In the genomic region with DNA sequence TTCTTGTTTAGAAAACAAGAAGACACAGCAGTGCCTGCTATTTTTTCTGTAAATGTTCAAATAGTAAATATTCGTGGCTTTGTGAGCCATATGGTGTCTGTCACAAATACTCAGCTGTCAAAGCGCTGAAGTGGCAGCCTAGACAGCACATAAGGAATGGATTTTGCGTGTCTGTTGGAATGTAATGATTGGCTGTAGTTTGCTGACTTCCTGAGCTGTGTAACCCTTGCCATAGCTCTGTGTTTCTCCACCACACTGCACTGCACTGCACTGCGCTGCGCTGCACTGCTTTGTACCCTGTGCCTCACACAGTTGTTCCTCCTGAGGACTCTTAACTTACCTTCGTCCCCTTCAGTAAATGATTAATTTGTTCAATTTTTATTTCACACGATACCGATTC, we compare ENCODE assay signal across 13 mouse cellular contexts. TPM values are rescaled to one million over a fixed set of nuclear protein-coding genes. Genes with fewer than 3 reads are reported as not detected.
DNase-seq lines count a peak whose midpoint lies in the region; ATAC-seq lines count a peak whose summit lies in the region.
"Had no signal": no experiment of that assay in that cellular context is flagged by ENCODE, and none has a peak within 500 bp of the region (broad histone marks: within the 10 kb centered on the region; RNA-seq: fewer than 3 reads in every experiment).

No protein-coding gene starts in this region.

- H3K4me1 ChIP-seq in hindbrain, embryonic 15.5 days (replicated peaks): peaks cover 24% of the 10 kb centered on the region
- H3K4me1 ChIP-seq in hindbrain, embryonic 16.5 days (ENCODE audit: control insufficient read depth, insufficient read depth, low read depth, low read length): peaks cover 9% of the 10 kb centered on the region
- peaks cover 93% of the 10 kb centered on the region for H3K4me1 ChIP-seq in megakaryocyte, embryonic 14.5 days
- peaks cover 23% of the 10 kb centered on the region for H3K4me1 ChIP-seq in embryonic facial prominence, embryonic 15.5 days

- peak overlapping the region; percentile 18; the same call in 1 of the 2 replicates for H3K27ac ChIP-seq in hindbrain, embryonic 15.5 days (replicated peaks)
- H3K27ac ChIP-seq in hindbrain, embryonic 16.5 days (ENCODE audit: low read depth, low read length): no peak overlapping the region
- peak overlapping the region; percentile 61 for H3K27ac ChIP-seq in embryonic facial prominence, embryonic 15.5 days (replicated peaks)
- H3K27ac ChIP-seq: stomach, embryonic 15.5 days had no signal

- H3K4me3 ChIP-seq in hindbrain, embryonic 15.5 days: no peak overlapping the region
- H3K4me3 ChIP-seq in hindbrain, embryonic 16.5 days (ENCODE audit: low read length): no peak overlapping the region
- H3K4me3 ChIP-seq in megakaryocyte, embryonic 14.5 days (replicated peaks): peak overlapping the region; percentile 9
- H3K4me3 ChIP-seq in embryonic facial prominence, embryonic 15.5 days (replicated peaks): no peak overlapping the region
- H3K4me3 ChIP-seq: stomach, embryonic 15.5 days had no signal

- no peak for ATAC-seq in hindbrain, embryonic 15.5 days (ENCODE audit: low FRiP score, low read depth)
- ATAC-seq in hindbrain, embryonic 16.5 days: no peak
- ATAC-seq in megakaryocyte, adult 5-6 weeks (ENCODE audit: poor library complexity, severe bottlenecking): no peak
- peak; percentile 85 for ATAC-seq in embryonic facial prominence, embryonic 15.5 days (ENCODE audit: insufficient number of reproducible peaks, low FRiP score, low TSS enrichment, low read depth)

- H3K27me3 ChIP-seq in hindbrain, embryonic 15.5 days: no peaks in the 10 kb centered on the region
- H3K27me3 ChIP-seq in hindbrain, embryonic 16.5 days (replicated peaks; ENCODE audit: control insufficient read depth, insufficient read depth, low read length): no peaks in the 10 kb centered on the region
- H3K27me3 ChIP-seq in megakaryocyte, embryonic 14.5 days (replicated peaks): no peaks in the 10 kb centered on the region
- H3K27me3 ChIP-seq in embryonic facial prominence, embryonic 15.5 days: no peaks in the 10 kb centered on the region
- H3K27me3 ChIP-seq: stomach, embryonic 15.5 days had no signal

- H3K36me3 ChIP-seq in hindbrain, embryonic 15.5 days: no peaks in the 10 kb centered on the region
- no peaks in the 10 kb centered on the region for H3K36me3 ChIP-seq in hindbrain, embryonic 16.5 days (ENCODE audit: control insufficient read depth, insufficient read depth, low read length)
- H3K36me3 ChIP-seq in megakaryocyte, embryonic 14.5 days (replicated peaks; ENCODE audit: low read length): peaks cover 33% of the 10 kb centered on the region
- H3K36me3 ChIP-seq in embryonic facial prominence, embryonic 15.5 days: no peaks in the 10 kb centered on the region
- H3K36me3 ChIP-seq: stomach, embryonic 15.5 days had no signal

- H3K9me3 ChIP-seq in hindbrain, embryonic 15.5 days: no peaks in the 10 kb centered on the region
- H3K9me3 ChIP-seq in hindbrain, embryonic 16.5 days (ENCODE audit: control insufficient read depth, low read length): no peaks in the 10 kb centered on the region
- H3K9me3 ChIP-seq in megakaryocyte, embryonic 14.5 days: no peaks in the 10 kb centered on the region
- no peaks in the 10 kb centered on the region for H3K9me3 ChIP-seq in embryonic facial prominence, embryonic 15.5 days (replicated peaks)
- H3K9me3 ChIP-seq: stomach, embryonic 15.5 days had no signal

- H3K9ac ChIP-seq in hindbrain, embryonic 15.5 days: no peak overlapping the region
- H3K9ac ChIP-seq in hindbrain, embryonic 16.5 days (ENCODE audit: low read depth, low read length): no peak overlapping the region
- H3K9ac ChIP-seq in embryonic facial prominence, embryonic 15.5 days: no peak overlapping the region
- H3K9ac ChIP-seq: stomach, embryonic 15.5 days had no signal

- WGBS in hindbrain, embryonic 15.5 days: 78% methylated on average over 8 of the region's 8 CpGs
- WGBS in hindbrain, embryonic 16.5 days: 73% methylated on average over 8 of the region's 8 CpGs
- WGBS in embryonic facial prominence, embryonic 15.5 days: 40% methylated on average over 8 of the region's 8 CpGs

- H3K4me2 ChIP-seq in hindbrain, embryonic 15.5 days: no peak overlapping the region
- no peak overlapping the region for H3K4me2 ChIP-seq in hindbrain, embryonic 16.5 days (ENCODE audit: low read length)
- no peak overlapping the region for H3K4me2 ChIP-seq in embryonic facial prominence, embryonic 15.5 days (replicated peaks)
- H3K4me2 ChIP-seq: heart, embryonic 11.5 days; stomach, embryonic 15.5 days had no signal

- peak; percentile 17 to 37 for DNase-seq in lung, postnatal 4 days
- no peak for DNase-seq in urinary bladder, postnatal 14 days (ENCODE audit: low spot score)
- no peak for DNase-seq in frontal cortex, postnatal 10 days (ENCODE audit: low spot score in 2 of 2)
- DNase-seq: cerebellum, adult 8-10 months; right cerebral cortex, postnatal 25 days had no signal

RNA-seq across cellular contexts. Expression of gene Sppl3, which starts 41.6 kb away (rescaled TPM):
- polyA plus RNA-seq in hindbrain, embryonic 15.5 days (2015; fragmentation: Nextera tagmentation; extraction: Ambion mirVana): 43.9 and 46.1 TPM in 2 replicates
- 17.3 and 19.1 TPM in 2 replicates for polyA plus RNA-seq in hindbrain, embryonic 16.5 days (2015; fragmentation: Nextera tagmentation; extraction: Ambion mirVana)
- polyA plus RNA-seq in megakaryocyte, embryonic 14.5 days (2012; ENCODE audit: insufficient read depth, low replicate concordance): 8.1 and 18.2 TPM in 2 replicates
- 33.1 and 33.6 TPM in 2 replicates for total RNA-seq in megakaryocyte, adult 5-6 weeks (2015)
- 22.8 and 24.6 TPM in 2 replicates for total RNA-seq in megakaryocyte, adult 5-6 weeks (2017)
- polyA plus RNA-seq in embryonic facial prominence, embryonic 15.5 days (2015; fragmentation: Nextera tagmentation; extraction: Ambion mirVana): 20.9 and 24.9 TPM in 2 replicates

RNA-seq across cellular contexts. Expression of gene Gm10401, which starts 45.5 kb away (rescaled TPM):
- polyA plus RNA-seq in hindbrain, embryonic 15.5 days (2015; fragmentation: Nextera tagmentation; extraction: Ambion mirVana): 39.1 and 39.3 TPM in 2 replicates
- polyA plus RNA-seq in hindbrain, embryonic 16.5 days (2015; fragmentation: Nextera tagmentation; extraction: Ambion mirVana): 32.2 and 35.9 TPM in 2 replicates
- not detected in 2 replicates for polyA plus RNA-seq in megakaryocyte, embryonic 14.5 days (2012; ENCODE audit: insufficient read depth, low replicate concordance)
- total RNA-seq in megakaryocyte, adult 5-6 weeks (2015): not detected in 2 replicates
- total RNA-seq in megakaryocyte, adult 5-6 weeks (2017): not detected in 2 replicates
- polyA plus RNA-seq in embryonic facial prominence, embryonic 15.5 days (2015; fragmentation: Nextera tagmentation; extraction: Ambion mirVana): 39.7 and 50.0 TPM in 2 replicates
- total RNA-seq: gastrocnemius, adult 8-10 months had no signal

Comparison
In these comparisons a context has a peak if more than half of its experiments do, and no peak if none do; other contexts are left out.
1. DNase-seq: peak in lung, postnatal 4 days (2 of 2); none in urinary bladder, postnatal 14 days (single experiment) and frontal cortex, postnatal 10 days (0 of 2).
2. RNA of gene Gm10401, which starts 45.5 kb away (polyA plus RNA-seq): 39.7 to 50.0 TPM in embryonic facial prominence, embryonic 15.5 days, 39.1 to 39.3 TPM in hindbrain, embryonic 15.5 days and 32.2 to 35.9 TPM in hindbrain, embryonic 16.5 days; not detected in megakaryocyte, embryonic 14.5 days; every median in the first group is over 10 times any median in the second.